Mouse (Mus musculus): ENCODE data around the gene Fcgrt.

GRCm38 (mm10) chr7:45102940-45103585, 588 bp downstream of the Fcgrt start:
- TF ChIP-seq CTCF (IDR thresholded peaks at IDR 0.05; ENCODE audit: low read depth) (no peak), EP300 (IDR thresholded peaks at IDR 0.05; ENCODE audit: low read depth) (no peak)
